Mouse (Mus musculus) liver, embryonic 11.5 days (tissue): ENCODE results near the gene Osr1. TPM values are rescaled to one million over a fixed set of nuclear protein-coding genes. Genes with fewer than 3 reads are reported as not detected.

ENCODE experiments used
- ATAC-seq: fragments of 200-750 bp; cut with Nextera tagmentation; replicated peaks from 2 replicates; pipeline ENCODE4 v1.8.0; 2017; ENCODE audit warnings: moderate number of reproducible peaks, mild to moderate bottlenecking, moderate TSS enrichment, moderate library complexity; ENCODE audit not compliant: low FRiP score
- DNase-seq: peaks from one replicate; pipeline ENCODE4 v3.0.0-alpha.2; 2017; ENCODE audit warnings: low spot score
- H3K27ac ChIP-seq: fragments of 300-500 bp; sonication (generic); 2 replicates; pipeline ENCODE4 v1.5.1; 2014; ENCODE audit warnings: mild to moderate bottlenecking, low read depth, low read length, control low read depth
- H3K27me3 ChIP-seq: fragments of 300-500 bp; sonication (generic); replicated peaks from 2 replicates; pipeline ENCODE4 v1.6.1; 2014; ENCODE audit warnings: low read length, mixed read lengths; ENCODE audit not compliant: control insufficient read depth, insufficient read depth
- H3K36me3 ChIP-seq: fragments of 300-500 bp; sonication (generic); 2 replicates; pipeline ENCODE4 v1.6.1; 2014; ENCODE audit warnings: mild to moderate bottlenecking, low read length, moderate library complexity, mixed read lengths; ENCODE audit not compliant: control insufficient read depth, insufficient read depth
- H3K4me1 ChIP-seq: fragments of 300-500 bp; sonication (generic); replicated peaks from 2 replicates; pipeline ENCODE4 v1.6.1; 2014; ENCODE audit warnings: low read length, mixed read lengths; ENCODE audit not compliant: control insufficient read depth, insufficient read depth
- H3K4me2 ChIP-seq: fragments of 300-500 bp; sonication (generic); 2 replicates; pipeline ENCODE4 v1.6.1; 2014; ENCODE audit warnings: mild to moderate bottlenecking, control low read depth, moderate library complexity
- H3K4me3 ChIP-seq: fragments of 300-500 bp; sonication (generic); 2 replicates; pipeline ENCODE4 v1.5.1; 2014; ENCODE audit warnings: low read depth, low read length, control low read depth
- H3K9ac ChIP-seq: fragments of 300-500 bp; sonication (generic); 2 replicates; pipeline ENCODE4 v1.6.1; 2014; ENCODE audit warnings: low read depth, low read length, control low read depth
- H3K9me3 ChIP-seq: fragments of 300-500 bp; sonication (generic); 2 replicates; pipeline ENCODE4 v1.6.1; 2016; ENCODE audit warnings: low read length, inconsistent platforms, mixed read lengths; ENCODE audit not compliant: control insufficient read depth
- WGBS: fragments of 180-500 bp; shearing (Covaris S2); extraction: QIAGEN DNeasy Blood & Tissue Kit; methylation state at CpG from one replicate; pipeline ENCODE4 v1.1.7; 2014; 5-methylcytosine and 5-hydroxymethylcytosine counted together
- polyA plus RNA-seq: library from polyadenylated mRNA; unstranded; fragments of >200 nt; fragmentation: Nextera tagmentation; extraction: Ambion mirVana; gene quantifications from 2 replicates; pipeline ENCODE4 v1.2.1, GENCODE M21; 2014

Osr1 gene
- 9.3 and 10.6 TPM in 2 replicates for polyA plus RNA-seq

GRCm38 (mm10) chr12:9569971-9570370 is at the start of gene Osr1:
TSS of gene Osr1 (plus strand) at chr12:9570116.
- under 1% methylated on average over 15 of the region's 15 CpGs for WGBS
- Histone ChIP-seq H3K27ac (no peak within 1 kb of the TSS), H3K36me3 (no peaks in the 10 kb centered on the region), H3K9ac (no peak within 1 kb of the TSS), H3K4me3 (peak within 1 kb of the TSS; percentile 39), H3K4me1 (no peaks in the 10 kb centered on the region), H3K9me3 (no peaks in the 10 kb centered on the region), H3K4me2 (peak within 1 kb of the TSS; percentile 65), H3K27me3 (peaks cover 54% of the 10 kb centered on the region)
- no peak for ATAC-seq
- peak; percentile 39 for DNase-seq

GRCm38 (mm10) chr12:9550328-9550727 is 19.6 kb upstream of the Osr1 start:
- DNase-seq, result no peak
- H3K4me1 ChIP-seq, result no peaks in the 10 kb centered on the region
- WGBS, result 85% methylated on average over 2 of the region's 2 CpGs
- H3K27me3 ChIP-seq, result no peaks in the 10 kb centered on the region
- ATAC-seq, result no peak
- H3K9ac ChIP-seq, result no peak overlapping the region
- no peak overlapping the region for H3K27ac ChIP-seq
- no peaks in the 10 kb centered on the region for H3K9me3 ChIP-seq
- no peaks in the 10 kb centered on the region for H3K36me3 ChIP-seq
- no peak overlapping the region for H3K4me3 ChIP-seq
- no peak overlapping the region for H3K4me2 ChIP-seq

- WGBS, result 75% methylated on average over 3 of the region's 3 CpGs
- H3K36me3 ChIP-seq, result no peaks in the 10 kb centered on the region
Observed at GRCm38 (mm10) chr12:9564956-9565355, 5.0 kb upstream of the Osr1 start.

GRCm38 (mm10) chr12:9570496-9570995 is 630 bp downstream of the Osr1 start:
- H3K4me1 ChIP-seq, result no peaks in the 10 kb centered on the region
- no peak overlapping the region for H3K27ac ChIP-seq
- ATAC-seq, result no peak
- DNase-seq, result no peak
- peak overlapping the region; percentile 65 for H3K4me2 ChIP-seq
- H3K4me3 ChIP-seq, result peak overlapping the region; percentile 39
- peaks cover 60% of the 10 kb centered on the region for H3K27me3 ChIP-seq
- under 1% methylated on average over 17 of the region's 17 CpGs for WGBS
- no peaks in the 10 kb centered on the region for H3K36me3 ChIP-seq
- H3K9me3 ChIP-seq, result no peaks in the 10 kb centered on the region
- no peak overlapping the region for H3K9ac ChIP-seq

More at GRCm38 (mm10) chr12:9564956-9565355, 5.0 kb upstream of the Osr1 start:
- H3K9me3 ChIP-seq, result no peaks in the 10 kb centered on the region
- ATAC-seq (no peak), DNase-seq (no peak)
- no peak overlapping the region for H3K9ac ChIP-seq
- no peak overlapping the region for H3K4me2 ChIP-seq
- H3K4me3 ChIP-seq, result no peak overlapping the region
- H3K27ac ChIP-seq, result no peak overlapping the region
- H3K4me1 ChIP-seq, result no peaks in the 10 kb centered on the region
- peaks cover 5% of the 10 kb centered on the region; the same call in 1 of the 2 replicates for H3K27me3 ChIP-seq

- Histone ChIP-seq H3K9ac (no peak overlapping the region), H3K4me2 (no peak overlapping the region; the same call in 1 of the 2 replicates), H3K36me3 (no peaks in the 10 kb centered on the region), H3K27ac (no peak overlapping the region), H3K9me3 (no peaks in the 10 kb centered on the region), H3K4me1 (no peaks in the 10 kb centered on the region), H3K4me3 (no peak overlapping the region), H3K27me3 (peaks cover 68% of the 10 kb centered on the region)
- ATAC-seq, result no peak
- no peak for DNase-seq
- 6% methylated on average over 13 of the region's 13 CpGs for WGBS
Observed at GRCm38 (mm10) chr12:9571276-9571940, 1.5 kb downstream of the Osr1 start.

GRCm38 (mm10) chr12:9572022-9572421 is 2.1 kb downstream of the Osr1 start:
- Histone ChIP-seq H3K4me3 (no peak overlapping the region), H3K9ac (no peak overlapping the region), H3K27me3 (peaks cover 74% of the 10 kb centered on the region), H3K4me1 (no peaks in the 10 kb centered on the region), H3K36me3 (no peaks in the 10 kb centered on the region), H3K27ac (no peak overlapping the region), H3K4me2 (no peak overlapping the region), H3K9me3 (no peaks in the 10 kb centered on the region)
- WGBS, result 32% methylated on average over 4 of the region's 4 CpGs
- ATAC-seq (no peak), DNase-seq (no peak)

GRCm38 (mm10) chr12:9573682-9574081 is 3.8 kb downstream of the Osr1 start:
- no peaks in the 10 kb centered on the region for H3K36me3 ChIP-seq
- no peak overlapping the region for H3K27ac ChIP-seq
- no peak for DNase-seq
- ATAC-seq, result no peak
- no peaks in the 10 kb centered on the region for H3K4me1 ChIP-seq
- peaks cover 91% of the 10 kb centered on the region for H3K27me3 ChIP-seq
- H3K9me3 ChIP-seq, result no peaks in the 10 kb centered on the region
- WGBS, result 4% methylated on average over 12 of the region's 12 CpGs
- peak overlapping the region; percentile 63 for H3K4me2 ChIP-seq
- no peak overlapping the region for H3K9ac ChIP-seq
- peak overlapping the region; percentile 46 for H3K4me3 ChIP-seq

GRCm38 (mm10) chr12:9574244-9574871 is 4.4 kb downstream of the Osr1 start:
- Histone ChIP-seq H3K9me3 (no peaks in the 10 kb centered on the region), H3K4me2 (peak overlapping the region; percentile 63), H3K27me3 (peaks cover 96% of the 10 kb centered on the region), H3K36me3 (no peaks in the 10 kb centered on the region), H3K4me1 (no peaks in the 10 kb centered on the region), H3K9ac (0 out of 2 replicates have a peak overlapping the region, but pooled peaks have one; percentile 16), H3K27ac (no peak overlapping the region), H3K4me3 (peak overlapping the region; percentile 46)
- WGBS, result under 1% methylated on average over 38 of the region's 38 CpGs
- peak; percentile 55 for DNase-seq
- peak; percentile 39 for ATAC-seq
